Mouse (Mus musculus) stomach, postnatal 0 days (tissue): Measurements from ENCODE around the gene Iqcf5. TPM values are rescaled to one million over a fixed set of nuclear protein-coding genes. Genes with fewer than 3 reads are reported as not detected.

ENCODE experiments used
- ATAC-seq: fragments of 200-750 bp; cut with Nextera tagmentation; 2 replicates; pipeline ENCODE4 v1.8.0; 2017; ENCODE audit not compliant: low FRiP score, low TSS enrichment
- DNase-seq: peaks from one replicate; pipeline ENCODE4 v3.0.0-alpha.2; 2016; ENCODE audit warnings: low spot score
- H3K27ac ChIP-seq: fragments of 300-500 bp; sonication (generic); replicated peaks from 2 replicates; pipeline ENCODE4 v1.5.1; 2014; ENCODE audit warnings: mild to moderate bottlenecking, control low read depth
- H3K27me3 ChIP-seq: fragments of 300-500 bp; sonication (generic); 2 replicates; pipeline ENCODE4 v1.6.1; 2014; ENCODE audit warnings: low read length; ENCODE audit not compliant: control insufficient read depth, insufficient read depth
- H3K36me3 ChIP-seq: fragments of 300-500 bp; sonication (generic); 2 replicates; pipeline ENCODE4 v1.6.1; 2014; ENCODE audit warnings: low read length, mixed read lengths; ENCODE audit not compliant: control insufficient read depth, insufficient read depth
- H3K4me1 ChIP-seq: fragments of 300-500 bp; sonication (generic); replicated peaks from 2 replicates; pipeline ENCODE4 v1.6.1; 2014; ENCODE audit warnings: antibody characterized with exemption; ENCODE audit not compliant: control insufficient read depth, insufficient read depth
- H3K4me2 ChIP-seq: fragments of 300-500 bp; sonication (generic); replicated peaks from 2 replicates; pipeline ENCODE4 v1.6.1; 2014; ENCODE audit warnings: low read depth, mild to moderate bottlenecking, control low read depth, moderate library complexity
- H3K4me3 ChIP-seq: fragments of 300-500 bp; sonication (generic); 2 replicates; pipeline ENCODE4 v1.5.1; 2014; ENCODE audit warnings: low read depth, low read length, control low read depth
- H3K9ac ChIP-seq: fragments of 300-500 bp; sonication (generic); 2 replicates; pipeline ENCODE4 v1.6.1; 2014; ENCODE audit warnings: mild to moderate bottlenecking, low read length, control low read depth, mixed read lengths
- H3K9me3 ChIP-seq: fragments of 300-500 bp; sonication (generic); 2 replicates; pipeline ENCODE4 v1.6.1; 2016; ENCODE audit warnings: low read length; ENCODE audit not compliant: control insufficient read depth
- CTCF ChIP-seq: IDR thresholded peaks from 2 replicates; pipeline ENCODE4 v1.5.1; 2016; ENCODE audit warnings: antibody characterized with exemption, low read depth, mild to moderate bottlenecking, moderate library complexity
- EP300 ChIP-seq: optimal IDR thresholded peaks from 2 replicates; pipeline ENCODE3; 2016; ENCODE audit warnings: antibody characterized with exemption
- WGBS: fragments of 180-500 bp; shearing (Covaris S2); extraction: QIAGEN DNeasy Blood & Tissue Kit; methylation state at CpG from one replicate; pipeline ENCODE4 v1.1.7; 2014; 5-methylcytosine and 5-hydroxymethylcytosine counted together
- polyA plus RNA-seq: library from polyadenylated mRNA; unstranded; fragments of >200 nt; fragmentation: Nextera tagmentation; extraction: Ambion mirVana; gene quantifications from 2 replicates; pipeline ENCODE4 v1.2.1, GENCODE M21; 2015

The Iqcf5 gene
- not detected in 2 replicates for polyA plus RNA-seq

DNA sequence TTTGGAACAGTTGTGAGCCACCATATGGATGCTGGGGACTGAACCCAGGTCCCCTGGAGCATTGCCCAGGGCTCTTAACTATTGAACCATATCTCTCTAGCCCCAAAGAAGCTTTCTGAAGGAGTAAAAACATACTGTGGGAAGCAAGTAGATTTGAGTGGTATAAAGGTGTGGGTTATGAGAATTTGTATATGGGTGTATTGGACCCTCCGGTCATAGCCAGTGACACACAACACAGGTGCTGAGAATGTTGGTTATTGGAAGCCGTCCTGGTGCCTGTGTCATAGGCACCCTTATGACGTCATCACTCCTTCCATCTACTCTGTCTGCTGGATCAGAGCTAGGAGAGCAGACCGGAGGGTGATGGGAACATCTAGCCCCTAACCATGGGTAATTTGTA is at the start of gene Iqcf5:
Gene Iqcf5, plus strand, starts transcription at position 301 of the 400 bp plus-strand sequence.
- Histone ChIP-seq H3K9ac (no peak within 1 kb of the TSS), H3K36me3 (no peaks in the 10 kb centered on the region), H3K4me1 (no peaks in the 10 kb centered on the region), H3K27ac (no peak within 1 kb of the TSS), H3K9me3 (no peaks in the 10 kb centered on the region), H3K4me3 (no peak within 1 kb of the TSS), H3K4me2 (no peak within 1 kb of the TSS), H3K27me3 (no peaks in the 10 kb centered on the region)
- no peak for ATAC-seq
- DNase-seq: no peak
- TF ChIP-seq CTCF (no peak), EP300 (no peak)
- WGBS: 84% methylated on average over 4 of the region's 4 CpGs

DNA sequence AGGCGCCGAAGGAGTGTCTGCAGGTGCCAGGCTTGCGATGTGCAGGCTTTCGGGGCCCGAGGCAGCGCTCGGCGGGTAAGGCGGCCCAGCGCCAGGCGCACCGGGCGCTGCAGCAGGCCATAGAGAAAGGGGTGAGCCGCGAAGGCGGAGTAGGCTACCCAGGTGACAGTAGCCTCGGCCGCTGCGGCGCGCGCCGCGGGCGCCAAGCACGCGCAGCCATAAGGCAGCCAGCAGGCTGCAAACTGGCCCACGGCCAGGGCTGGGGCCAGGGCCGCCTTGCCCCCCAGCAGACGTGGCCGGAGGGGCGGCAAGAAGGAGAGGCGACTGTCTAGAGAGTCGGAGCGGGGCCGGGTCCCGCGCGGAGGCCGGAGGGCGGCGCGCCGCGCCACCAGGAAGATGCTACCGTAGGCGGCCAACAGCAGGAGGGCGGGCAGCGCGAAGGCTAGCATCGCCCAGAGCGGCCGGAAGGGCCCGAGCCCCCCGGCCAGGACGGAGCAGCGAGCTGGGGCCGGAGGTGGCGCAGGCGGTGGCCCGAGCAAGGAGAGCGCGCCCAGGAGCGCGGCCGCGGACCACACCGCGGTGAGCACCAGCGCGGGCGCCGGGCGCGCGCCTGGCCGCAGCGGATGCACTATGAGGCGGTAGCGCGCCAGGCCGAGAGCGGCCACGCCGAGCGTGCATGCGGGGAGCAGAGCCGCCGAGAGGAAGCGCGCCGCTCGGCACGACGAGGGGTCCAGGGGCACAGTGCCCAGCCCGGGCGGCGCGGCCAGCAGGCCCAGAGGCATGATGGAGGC is 49.4 kb upstream of the Iqcf5 start:
- DNase-seq (peak; percentile 52), ATAC-seq (peak; percentile 58)
- Histone ChIP-seq H3K27me3 (peaks cover 2% of the 10 kb centered on the region; the same call in 1 of the 2 replicates), H3K27ac (no peak overlapping the region), H3K36me3 (no peaks in the 10 kb centered on the region), H3K4me2 (peak overlapping the region; percentile 99), H3K9ac (peak overlapping the region; percentile 59), H3K9me3 (no peaks in the 10 kb centered on the region), H3K4me1 (no peaks in the 10 kb centered on the region), H3K4me3 (peak overlapping the region; percentile 55)
- TF ChIP-seq EP300: no peak
- TF ChIP-seq CTCF: no peak; the same call in 1 of the 2 replicates
- 3% methylated on average over 72 of the region's 99 CpGs for WGBS

GRCm38 (mm10) chr9:106465571-106466200 is 48.7 kb upstream of the Iqcf5 start, which contains the start of gene Gpr62:
TSS of gene Gpr62 (minus strand) at chr9:106465938.
- Histone ChIP-seq H3K4me1 (no peaks in the 10 kb centered on the region), H3K27me3 (peaks cover 2% of the 10 kb centered on the region; the same call in 1 of the 2 replicates), H3K4me3 (peak within 1 kb of the TSS; percentile 55), H3K27ac (no peak within 1 kb of the TSS), H3K4me2 (peak within 1 kb of the TSS; percentile 99), H3K9me3 (no peaks in the 10 kb centered on the region), H3K36me3 (no peaks in the 10 kb centered on the region), H3K9ac (peak within 1 kb of the TSS; percentile 59)
- WGBS: 38% methylated on average over 26 of the region's 26 CpGs
- DNase-seq (no peak), ATAC-seq (no peak)
- TF ChIP-seq EP300: no peak
- TF ChIP-seq CTCF: no peak

DNA sequence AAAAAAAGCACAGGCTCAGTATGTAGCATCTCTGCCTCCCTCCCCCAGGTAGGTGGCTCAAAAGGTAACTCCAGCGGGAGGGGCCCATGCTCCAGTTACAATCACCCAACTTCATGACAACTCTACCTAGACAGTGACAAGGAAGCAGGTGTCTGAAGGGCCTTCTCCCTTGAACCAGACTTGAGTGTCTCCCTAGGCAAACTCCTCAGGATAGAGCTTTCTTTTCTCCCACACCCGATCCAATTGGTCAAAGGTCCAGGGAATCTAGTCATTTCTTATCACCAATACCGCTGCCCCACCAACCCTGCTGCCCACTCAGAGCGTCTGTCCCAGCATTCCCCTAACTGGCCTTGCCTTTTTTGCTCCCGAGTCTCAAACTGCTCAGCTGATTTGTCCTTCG is 47.7 kb upstream of the Iqcf5 start:
- WGBS: 85% methylated on average over 6 of the region's 6 CpGs
- ATAC-seq (no peak), DNase-seq (no peak)
- H3K27ac ChIP-seq: no peak overlapping the region
- H3K9me3 ChIP-seq: no peaks in the 10 kb centered on the region
- H3K4me2 ChIP-seq: no peak overlapping the region
- H3K36me3 ChIP-seq: no peaks in the 10 kb centered on the region
- H3K4me3 ChIP-seq: no peak overlapping the region
- no peak for TF ChIP-seq EP300
- TF ChIP-seq CTCF: no peak
- no peak overlapping the region for H3K9ac ChIP-seq
- peaks cover 2% of the 10 kb centered on the region; the same call in 1 of the 2 replicates for H3K27me3 ChIP-seq
- peaks cover 3% of the 10 kb centered on the region; the same call in 1 of the 2 replicates for H3K4me1 ChIP-seq

GRCm38 (mm10) chr9:106467746-106468145 is 46.6 kb upstream of the Iqcf5 start:
- no peak for ATAC-seq
- Histone ChIP-seq H3K9ac (no peak overlapping the region), H3K4me2 (no peak overlapping the region), H3K4me1 (peaks cover 4% of the 10 kb centered on the region; the same call in 1 of the 2 replicates), H3K9me3 (no peaks in the 10 kb centered on the region), H3K4me3 (no peak overlapping the region), H3K36me3 (no peaks in the 10 kb centered on the region), H3K27ac (no peak overlapping the region), H3K27me3 (peaks cover 2% of the 10 kb centered on the region; the same call in 1 of the 2 replicates)
- DNase-seq: no peak
- 91% methylated on average over 7 of the region's 7 CpGs for WGBS
- TF ChIP-seq EP300 (no peak), CTCF (no peak)
